Mouse (Mus musculus): ENCODE results near the gene Tor1aip1. TPM values are rescaled to one million over a fixed set of nuclear protein-coding genes. Genes with fewer than 3 reads are reported as not detected.
A peak's percentile ranks its signal among the peaks of the same experiment; 100 is the strongest.

The Tor1aip1 gene
- polyA plus RNA-seq, 1 experiment: 11.9 TPM

DNA sequence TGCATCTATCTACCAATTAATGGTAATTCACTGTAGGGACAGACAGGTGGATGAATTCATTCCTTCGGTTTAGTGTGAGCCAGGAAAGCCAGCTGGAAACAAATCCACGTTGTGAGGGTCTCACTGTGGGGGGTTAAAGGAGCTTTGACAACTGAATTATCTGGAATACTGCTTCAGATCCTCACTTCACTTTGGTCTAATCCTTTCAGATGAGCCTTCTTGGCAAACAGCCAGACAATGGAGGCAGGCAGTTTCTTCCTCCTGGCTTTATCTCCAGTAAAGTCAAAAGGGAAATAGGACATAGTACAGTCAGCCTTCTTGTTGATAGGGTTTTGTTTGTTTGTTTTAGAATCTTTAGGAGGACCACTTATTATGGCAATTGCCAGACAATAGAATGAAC lies 46.9 kb downstream of the Tor1aip1 start:
- no peak overlapping the region; the same call in 1 of the 2 replicates for H3K27ac ChIP-seq (ENCODE audit: insufficient read depth, low read depth, low read length)
- WGBS: 10% methylated on average over 2 of the region's 2 CpGs
- TF ChIP-seq POLR2A (IDR thresholded peaks at IDR 0.05; ENCODE audit: low read depth, low read length) (no peak), CTCF (IDR thresholded peaks at IDR 0.05; ENCODE audit: extremely low read depth, insufficient read length, insufficient replicate concordance, low read depth, low read length) (no peak)

DNA sequence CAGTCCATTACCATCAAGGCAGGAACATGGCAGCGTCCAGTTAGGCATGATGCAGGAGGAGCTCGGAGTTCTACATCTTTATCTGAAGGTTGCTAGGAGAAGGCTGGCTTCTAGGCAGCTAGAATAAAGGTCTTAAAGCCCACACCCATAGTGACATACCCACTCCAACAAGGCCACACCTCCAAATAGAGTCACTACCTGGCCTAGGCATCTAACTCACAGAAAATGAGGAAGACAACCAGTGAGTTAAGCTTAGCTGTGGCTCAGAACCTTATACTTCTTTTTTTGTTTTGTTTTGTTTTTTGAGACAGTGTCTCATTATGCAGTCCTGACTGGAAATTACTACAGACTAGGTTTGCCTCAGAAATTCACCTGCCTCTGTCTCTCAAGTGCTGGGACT lies 48.7 kb downstream of the Tor1aip1 start:
- 50% methylated on average over 2 of the region's 2 CpGs for WGBS
- peaks cover 2% of the 10 kb centered on the region; the same call in 1 of the 2 replicates for H3K4me1 ChIP-seq (ENCODE audit: control insufficient read depth, insufficient read depth, insufficient read length, low read length)
- H3K36me3 ChIP-seq (ENCODE audit: control insufficient read depth, insufficient read depth, low read length): no peaks in the 10 kb centered on the region
- TF ChIP-seq POLR2A (IDR thresholded peaks at IDR 0.05; ENCODE audit: low read depth, low read length) (no peak), CTCF (IDR thresholded peaks at IDR 0.05; ENCODE audit: extremely low read depth, insufficient read length, insufficient replicate concordance, low read depth, low read length) (no peak)
- no peak overlapping the region for H3K4me3 ChIP-seq (ENCODE audit: low read depth, low read length)
- no peaks in the 10 kb centered on the region for H3K27me3 ChIP-seq (ENCODE audit: control insufficient read depth, insufficient read depth, low read length)
- no peak overlapping the region for H3K27ac ChIP-seq (ENCODE audit: insufficient read depth, low read depth, low read length)

More for the DNA sequence above, 46.9 kb downstream of the Tor1aip1 start:
- no peaks in the 10 kb centered on the region for H3K27me3 ChIP-seq (ENCODE audit: control insufficient read depth, insufficient read depth, low read length)
- peaks cover 2% of the 10 kb centered on the region; the same call in 1 of the 2 replicates for H3K4me1 ChIP-seq (ENCODE audit: control insufficient read depth, insufficient read depth, insufficient read length, low read length)
- no peak overlapping the region for H3K4me3 ChIP-seq (ENCODE audit: low read depth, low read length)
- no peaks in the 10 kb centered on the region for H3K36me3 ChIP-seq (ENCODE audit: control insufficient read depth, insufficient read depth, low read length)

DNA sequence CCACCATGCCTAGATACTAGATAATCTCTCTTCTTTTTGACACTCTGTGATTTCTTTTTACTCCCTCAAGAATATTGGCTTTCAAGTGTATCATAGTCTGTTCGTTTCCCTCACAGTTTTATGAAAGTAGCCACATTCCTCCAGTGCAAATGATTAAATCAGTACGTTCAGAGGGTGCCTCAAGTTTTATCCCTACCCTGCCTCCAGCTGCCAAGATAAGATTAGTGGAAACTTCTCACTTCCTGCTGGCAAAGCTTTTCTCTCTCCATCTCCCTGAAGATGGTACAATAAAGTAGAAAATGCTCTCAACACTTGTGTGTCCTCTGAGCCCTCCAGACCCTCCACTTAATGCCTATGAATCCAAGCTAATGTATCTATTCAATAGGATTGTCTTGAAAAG lies 61.3 kb downstream of the Tor1aip1 start:
- Histone ChIP-seq H3K27me3 (ENCODE audit: control insufficient read depth, insufficient read depth, low read length) (no peaks in the 10 kb centered on the region), H3K4me3 (ENCODE audit: low read depth, low read length) (no peak overlapping the region), H3K4me1 (ENCODE audit: control insufficient read depth, insufficient read depth, insufficient read length, low read length) (peaks cover 8% of the 10 kb centered on the region; the same call in 1 of the 2 replicates), H3K27ac (ENCODE audit: insufficient read depth, low read depth, low read length) (0 out of 2 replicates have a peak overlapping the region, but pooled peaks have one; percentile 34), H3K36me3 (ENCODE audit: control insufficient read depth, insufficient read depth, low read length) (no peaks in the 10 kb centered on the region)
- TF ChIP-seq POLR2A (IDR thresholded peaks at IDR 0.05; ENCODE audit: low read depth, low read length) (no peak), CTCF (IDR thresholded peaks at IDR 0.05; ENCODE audit: extremely low read depth, insufficient read length, insufficient replicate concordance, low read depth, low read length) (no peak)
- WGBS: 13% methylated on average over 2 of the region's 2 CpGs

DNA sequence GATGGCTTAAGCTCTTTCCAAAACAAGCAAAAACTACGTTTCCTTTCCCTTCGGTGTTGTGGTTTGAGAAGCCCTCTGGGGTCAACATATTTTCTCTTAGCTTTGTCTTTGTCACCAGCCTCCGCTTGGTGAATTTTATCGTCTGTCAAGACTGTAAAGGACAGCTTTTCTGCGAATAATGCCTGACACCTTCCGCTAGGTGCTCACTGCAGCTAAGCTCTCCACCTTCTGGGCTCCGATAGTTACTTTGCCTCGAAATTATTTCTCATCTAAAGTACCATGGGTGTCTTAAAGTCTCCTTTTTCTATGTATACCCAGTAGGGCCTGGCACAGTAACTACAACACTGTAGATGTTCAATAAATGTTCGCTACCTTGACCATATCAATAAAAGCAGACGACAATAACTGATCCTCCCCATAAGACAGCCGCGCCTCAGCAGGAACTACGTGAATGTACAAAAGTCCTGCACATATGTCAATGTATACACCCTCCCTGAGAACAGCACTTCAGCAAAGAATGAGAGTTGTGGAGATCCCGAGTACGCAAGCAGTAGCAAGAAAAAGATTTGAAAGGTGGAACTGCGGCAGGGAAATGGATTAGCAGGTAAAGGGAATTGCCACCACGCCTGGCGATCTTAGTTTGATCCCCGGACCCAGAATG lies 62.4 kb downstream of the Tor1aip1 start:
- TF ChIP-seq POLR2A (IDR thresholded peaks at IDR 0.05; ENCODE audit: low read depth, low read length) (no peak), CTCF (IDR thresholded peaks at IDR 0.05; ENCODE audit: extremely low read depth, insufficient read length, insufficient replicate concordance, low read depth, low read length) (no peak)
- Histone ChIP-seq H3K4me1 (ENCODE audit: control insufficient read depth, insufficient read depth, insufficient read length, low read length) (peaks cover 8% of the 10 kb centered on the region; the same call in 1 of the 2 replicates), H3K27me3 (ENCODE audit: control insufficient read depth, insufficient read depth, low read length) (no peaks in the 10 kb centered on the region), H3K36me3 (ENCODE audit: control insufficient read depth, insufficient read depth, low read length) (no peaks in the 10 kb centered on the region), H3K27ac (ENCODE audit: insufficient read depth, low read depth, low read length) (peak overlapping the region; percentile 94), H3K4me3 (ENCODE audit: low read depth, low read length) (peak overlapping the region; percentile 77)
- 2% methylated on average over 19 of the region's 19 CpGs for WGBS

DNA sequence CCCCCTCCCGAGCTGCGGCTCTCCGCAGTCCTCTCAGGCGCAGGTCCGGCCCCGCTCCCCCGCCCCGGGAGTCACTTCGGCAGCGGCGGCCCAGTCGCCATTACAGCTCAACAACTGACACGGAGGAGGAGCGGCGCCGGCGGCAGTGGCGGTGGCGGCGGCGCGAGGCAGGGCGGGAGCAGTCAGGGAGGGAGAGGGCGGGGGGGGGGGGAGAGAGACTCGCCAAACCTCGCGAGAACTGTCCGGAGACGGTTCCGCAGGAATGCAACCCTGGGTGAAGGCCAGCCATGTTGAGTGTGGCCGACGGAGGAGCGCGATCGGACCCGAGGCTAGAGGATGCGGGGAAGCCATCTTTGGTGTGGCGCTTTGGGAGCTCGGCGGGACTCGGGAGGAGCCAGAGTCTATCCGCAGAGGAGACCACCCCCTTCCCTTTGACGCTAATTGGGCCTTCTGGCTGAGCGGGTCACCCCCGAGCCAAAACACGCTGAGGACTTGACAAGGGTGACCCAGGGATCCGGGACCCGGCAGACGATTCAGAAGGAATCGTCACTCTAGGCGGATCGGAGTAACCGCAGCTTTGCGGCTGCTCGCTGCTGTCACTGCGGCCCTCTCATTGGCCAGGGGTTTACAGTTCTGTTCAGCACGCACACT lies 63.1 kb downstream of the Tor1aip1 start, which contains the start of gene Cep350:
Cep350 (minus strand) TSS at position 188 of the 651 bp plus-strand sequence.
- H3K27me3 ChIP-seq (ENCODE audit: control insufficient read depth, insufficient read depth, low read length): no peaks in the 10 kb centered on the region
- peak within 1 kb of the TSS; percentile 79 for H3K4me3 ChIP-seq (ENCODE audit: low read depth, low read length)
- H3K36me3 ChIP-seq (ENCODE audit: control insufficient read depth, insufficient read depth, low read length): no peaks in the 10 kb centered on the region
- peak within 1 kb of the TSS; percentile 94 for H3K27ac ChIP-seq (ENCODE audit: insufficient read depth, low read depth, low read length)
- WGBS: under 1% methylated on average over 52 of the region's 57 CpGs
- no peak for TF ChIP-seq CTCF (IDR thresholded peaks at IDR 0.05; ENCODE audit: extremely low read depth, insufficient read length, insufficient replicate concordance, low read depth, low read length)
- peak; percentile 64 for TF ChIP-seq POLR2A (IDR thresholded peaks at IDR 0.05; ENCODE audit: low read depth, low read length)
- peaks cover 8% of the 10 kb centered on the region; the same call in 1 of the 2 replicates for H3K4me1 ChIP-seq (ENCODE audit: control insufficient read depth, insufficient read depth, insufficient read length, low read length)

DNA sequence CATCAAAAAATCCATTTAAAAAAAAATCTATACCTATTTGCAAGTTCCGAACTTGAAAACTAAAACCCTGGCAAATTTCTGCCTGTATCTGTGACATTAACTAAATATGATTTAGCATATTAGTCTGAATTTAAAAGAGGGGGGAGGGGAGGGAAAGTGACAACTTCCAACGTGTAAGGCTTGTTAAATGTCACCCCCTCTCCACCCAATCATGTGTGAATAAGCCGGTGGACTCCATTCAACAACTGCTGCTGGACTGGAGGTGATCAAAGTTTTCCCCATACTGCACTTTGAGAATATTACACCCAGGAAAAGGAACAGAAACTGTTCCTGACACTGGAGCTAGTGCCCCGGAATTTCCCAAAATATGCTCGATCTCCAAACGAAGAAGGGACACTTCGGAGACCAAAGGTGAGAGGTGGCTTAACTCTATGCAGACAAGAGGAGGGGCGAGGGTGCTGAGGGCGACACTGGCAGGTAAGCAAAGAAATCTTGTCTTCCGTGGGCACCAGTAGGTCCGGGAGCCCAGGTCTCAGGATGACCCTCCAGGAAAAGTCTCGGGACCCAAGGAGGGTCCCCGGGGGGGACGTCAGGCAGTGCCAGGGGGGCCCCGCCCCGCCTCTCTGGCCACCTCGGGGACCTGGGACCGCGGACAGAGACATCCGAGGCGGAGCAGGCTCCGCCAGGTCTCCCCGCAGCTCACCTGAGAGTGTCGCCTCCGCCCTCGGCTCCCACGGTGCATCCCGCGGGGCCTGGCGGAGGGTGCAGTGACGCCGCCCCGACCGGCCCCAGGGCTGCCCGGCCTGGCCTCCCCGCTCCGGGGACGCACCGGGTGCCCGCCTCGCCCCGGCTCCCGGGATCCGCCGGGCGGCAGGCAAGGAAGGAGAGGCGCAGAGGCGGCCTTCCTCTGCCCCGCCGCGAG lies 63.9 kb downstream of the Tor1aip1 start:
- Histone ChIP-seq H3K36me3 (ENCODE audit: control insufficient read depth, insufficient read depth, low read length) (no peaks in the 10 kb centered on the region), H3K4me3 (ENCODE audit: low read depth, low read length) (peak overlapping the region; percentile 79), H3K27me3 (ENCODE audit: control insufficient read depth, insufficient read depth, low read length) (no peaks in the 10 kb centered on the region), H3K4me1 (ENCODE audit: control insufficient read depth, insufficient read depth, insufficient read length, low read length) (peaks cover 8% of the 10 kb centered on the region; the same call in 1 of the 2 replicates), H3K27ac (ENCODE audit: insufficient read depth, low read depth, low read length) (peak overlapping the region; percentile 66)
- TF ChIP-seq POLR2A (IDR thresholded peaks at IDR 0.05; ENCODE audit: low read depth, low read length): no peak
- TF ChIP-seq CTCF (IDR thresholded peaks at IDR 0.05; ENCODE audit: extremely low read depth, insufficient read length, insufficient replicate concordance, low read depth, low read length): no peak
- under 1% methylated on average over 51 of the region's 51 CpGs for WGBS

Other genes with a start within 250 kb of the Tor1aip1 start
- 77.8 and 120 TPM in 2 replicates for gene Qsox1, start 223.6 kb downstream of the Tor1aip1 start, polyA plus RNA-seq (2012; rRNA removed)
- 2.9 and 5.8 TPM in 2 replicates for gene Cep350, start 63.2 kb downstream of the Tor1aip1 start, polyA plus RNA-seq (2012; rRNA removed)
- gene Tor1aip2, start 1.1 kb downstream of the Tor1aip1 start, polyA plus RNA-seq (2012; rRNA removed): 48.6 and 104 TPM in 2 replicates
- 0.16 and 0.17 TPM in 2 replicates for gene Fam163a, start 168.5 kb upstream of the Tor1aip1 start, polyA plus RNA-seq (2012; rRNA removed)